Mouse (Mus musculus): ENCODE measurements around the gene Ppm1a.
"Not testable (repeated sequence)": the region's sequence is repeated elsewhere in the genome, so short reads cannot be mapped to it uniquely, and the experiment has no call there.

Ppm1a gene

DNA sequence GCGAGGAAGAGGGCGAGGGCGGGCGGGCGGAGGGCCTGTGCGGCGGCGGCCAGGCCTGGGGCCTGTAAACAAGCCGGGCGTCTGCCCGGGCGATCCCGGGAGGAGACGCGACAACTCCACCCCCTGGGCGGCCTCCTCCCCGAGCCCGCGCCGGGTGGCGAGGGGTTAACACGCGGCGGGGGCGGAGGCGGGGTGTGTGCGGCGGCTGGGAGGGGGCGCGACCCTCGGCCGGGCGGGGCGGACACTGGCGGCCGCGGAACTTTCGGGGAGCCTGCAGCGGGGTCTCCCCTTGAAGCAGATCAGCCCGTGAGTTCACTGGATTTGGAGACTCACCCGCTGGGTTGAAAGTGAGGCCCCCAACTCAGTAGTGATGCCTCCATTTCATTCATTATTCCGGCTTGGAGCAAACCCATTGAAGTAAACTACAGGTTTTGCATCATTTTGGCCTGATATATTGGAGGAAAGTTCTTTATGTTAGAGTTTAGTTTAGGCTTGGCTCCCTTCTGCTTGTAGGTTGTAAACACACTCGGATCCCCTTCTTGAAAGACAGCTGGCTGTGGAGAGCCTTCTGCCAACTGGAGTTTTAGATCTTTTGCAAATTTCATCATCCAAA is 4.5 kb downstream of the Ppm1a start:
- peak; percentile 50 for DNase-seq (ENCODE audit: low read depth)

GRCm38 (mm10) chr12:72762502-72762901 is 5.2 kb downstream of the Ppm1a start:
- peak; percentile 43 for DNase-seq (ENCODE audit: low read depth)

DNA sequence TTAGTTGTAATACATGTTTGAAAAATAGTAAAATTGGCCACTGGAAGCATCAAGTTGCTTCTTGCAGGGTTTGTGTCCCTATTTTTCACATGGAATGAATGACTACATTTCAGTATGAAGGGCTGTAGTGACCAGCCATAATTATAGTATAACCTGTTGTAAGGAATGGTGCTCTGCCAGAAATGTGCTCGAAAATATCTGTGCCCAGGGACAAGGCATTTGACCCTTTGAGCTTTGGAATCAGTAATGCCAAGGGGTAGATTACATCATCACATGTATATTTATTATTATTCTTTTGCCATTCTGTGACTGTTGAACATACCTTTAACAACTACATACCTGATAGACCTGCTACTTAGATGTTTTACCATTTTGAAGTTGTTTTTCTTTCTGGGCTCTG is 5.9 kb downstream of the Ppm1a start:
- DNase-seq (ENCODE audit: low read depth) = no peak

DNA sequence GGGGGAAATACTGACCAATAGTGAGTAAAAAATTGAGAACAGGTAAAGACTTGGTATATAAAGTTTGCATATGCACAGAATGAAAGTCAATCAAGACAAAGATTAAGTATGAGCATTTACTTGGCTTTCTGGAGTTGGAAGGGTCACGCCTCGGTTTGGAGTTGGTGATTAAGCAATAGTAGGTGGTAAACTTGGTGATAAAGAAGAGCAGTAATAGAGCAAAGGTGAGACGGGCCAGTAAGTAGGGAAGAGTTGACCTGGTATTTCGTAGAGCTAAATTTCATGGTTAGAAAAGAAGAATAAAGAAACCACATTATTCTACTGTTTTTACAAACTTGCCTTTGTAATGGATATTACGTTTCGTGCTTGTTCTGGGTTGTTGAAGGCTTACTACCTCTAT is 10.6 kb downstream of the Ppm1a start:
- no peak for DNase-seq (ENCODE audit: low read depth)

- DNase-seq (ENCODE audit: low read depth) = peak; percentile 52
These were observed 11.0 kb downstream of the Ppm1a start for GRCm38 (mm10) chr12:72768230-72768629.

- no peak for DNase-seq (ENCODE audit: low read depth)
These were observed 12.4 kb downstream of the Ppm1a start for GRCm38 (mm10) chr12:72769546-72770230.

DNA sequence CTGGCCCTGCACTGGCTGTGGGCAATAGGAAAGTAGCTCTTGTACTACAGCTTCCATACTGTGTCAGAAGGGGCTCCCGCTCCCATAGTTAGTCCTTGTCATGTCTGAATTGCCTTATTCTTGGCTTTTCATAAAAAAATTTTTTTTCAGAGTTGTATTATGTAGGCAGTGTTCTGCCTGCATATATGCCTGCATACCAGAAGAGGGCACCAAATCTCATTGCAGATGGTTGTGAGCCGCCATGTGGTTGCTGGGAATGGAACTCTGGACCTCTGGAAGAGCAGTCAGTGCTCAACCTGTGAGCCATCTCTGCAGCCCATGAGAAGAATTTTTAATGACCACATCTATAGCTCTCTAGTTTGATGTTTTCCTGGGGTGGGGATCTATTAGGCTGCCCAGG is 13.9 kb downstream of the Ppm1a start:
- DNase-seq (ENCODE audit: low read depth) = no peak

- DNase-seq (ENCODE audit: low read depth) = no peak
These were observed 14.5 kb downstream of the Ppm1a start for GRCm38 (mm10) chr12:72771711-72772110.

- DNase-seq (ENCODE audit: low read depth) = no peak
These were observed 16.7 kb downstream of the Ppm1a start for GRCm38 (mm10) chr12:72773921-72774320.

DNA sequence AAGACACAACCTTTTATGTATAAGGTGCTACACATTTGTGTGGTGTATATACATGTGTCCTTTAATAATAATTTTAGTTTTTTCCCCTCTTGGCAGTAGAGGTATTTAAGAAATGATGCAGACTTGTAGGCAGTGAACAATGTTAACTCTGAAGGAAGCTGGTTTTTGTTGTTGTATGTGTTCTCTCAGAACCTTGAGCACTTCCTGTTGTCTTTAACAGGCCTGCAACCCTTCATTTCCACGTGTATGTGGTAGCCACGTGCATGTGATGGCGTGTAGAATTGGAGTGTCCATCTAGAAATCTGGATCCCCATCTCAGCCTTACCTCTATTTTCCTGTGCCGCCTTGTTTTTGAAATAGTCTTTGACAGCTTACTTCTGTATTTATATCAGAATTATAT is 20.0 kb downstream of the Ppm1a start:
- DNase-seq (ENCODE audit: low read depth) = no peak

DNA sequence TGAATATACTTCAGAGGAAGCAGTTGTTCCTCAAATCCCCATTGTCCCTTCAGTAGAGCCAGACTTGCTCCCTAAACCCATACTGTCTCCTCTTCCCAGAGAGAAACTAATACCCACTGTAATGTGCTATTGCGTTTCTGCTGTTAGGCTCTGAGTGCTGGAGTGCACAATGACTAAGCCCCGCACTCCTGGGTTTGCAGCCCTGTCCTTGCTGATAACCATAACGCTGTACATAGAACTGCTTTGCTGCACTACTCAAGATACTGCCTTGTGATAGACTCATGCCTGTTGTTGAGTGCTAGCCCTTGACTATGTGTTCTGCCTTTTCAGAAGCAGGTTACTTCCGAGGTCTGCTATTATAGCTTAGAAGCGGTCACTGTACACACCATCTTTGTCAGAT is 22.9 kb downstream of the Ppm1a start:
- no peak for DNase-seq (ENCODE audit: low read depth)

- not testable (repeated sequence) for DNase-seq (ENCODE audit: low read depth)
These were observed 25.5 kb downstream of the Ppm1a start for GRCm38 (mm10) chr12:72782786-72783185.

- no peak for DNase-seq (ENCODE audit: low read depth)
These were observed 28.1 kb downstream of the Ppm1a start for GRCm38 (mm10) chr12:72785183-72785930.

- no peak for DNase-seq (ENCODE audit: low read depth)
These were observed 29.3 kb downstream of the Ppm1a start for GRCm38 (mm10) chr12:72786551-72786950.

DNA sequence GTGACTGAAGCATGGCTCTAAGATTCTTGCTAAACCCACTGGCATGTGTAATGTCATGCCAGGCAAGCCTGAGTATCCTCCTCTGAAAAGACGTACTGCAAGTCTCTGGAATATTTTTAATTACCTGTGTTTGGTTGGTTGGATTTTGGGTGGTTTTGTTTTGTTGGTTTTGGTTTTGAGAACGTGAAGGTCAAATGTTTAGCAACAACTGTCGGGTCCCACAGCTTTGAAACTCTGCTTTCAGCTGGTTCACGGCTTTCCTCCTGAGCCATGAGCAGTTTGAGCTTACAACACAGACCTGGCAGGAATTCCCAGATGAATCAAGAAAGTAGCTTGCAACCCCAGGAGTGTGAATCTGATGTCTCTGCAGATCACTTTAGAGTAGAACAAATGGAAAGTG is 29.7 kb downstream of the Ppm1a start:
- DNase-seq (ENCODE audit: low read depth) = no peak

DNA sequence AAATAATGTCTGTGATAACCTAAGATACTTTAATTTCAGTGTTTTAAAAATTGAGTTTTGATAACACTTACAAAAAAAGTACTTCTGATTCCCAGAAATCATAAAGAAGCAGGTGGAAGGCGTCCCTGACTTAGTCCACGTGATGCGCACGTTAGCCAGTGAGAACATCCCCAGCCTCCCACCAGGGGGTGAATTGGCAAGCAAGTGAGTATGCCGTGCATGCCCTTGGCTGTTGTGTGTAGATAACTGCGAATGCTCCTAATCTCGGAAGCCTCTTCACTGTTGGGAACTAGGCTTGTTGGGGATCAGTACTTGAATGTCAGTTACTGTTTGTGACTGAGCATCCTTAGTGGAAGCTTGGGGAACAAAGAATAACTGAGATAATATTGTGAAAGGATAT is 33.3 kb downstream of the Ppm1a start:
- no peak for DNase-seq (ENCODE audit: low read depth)

DNA sequence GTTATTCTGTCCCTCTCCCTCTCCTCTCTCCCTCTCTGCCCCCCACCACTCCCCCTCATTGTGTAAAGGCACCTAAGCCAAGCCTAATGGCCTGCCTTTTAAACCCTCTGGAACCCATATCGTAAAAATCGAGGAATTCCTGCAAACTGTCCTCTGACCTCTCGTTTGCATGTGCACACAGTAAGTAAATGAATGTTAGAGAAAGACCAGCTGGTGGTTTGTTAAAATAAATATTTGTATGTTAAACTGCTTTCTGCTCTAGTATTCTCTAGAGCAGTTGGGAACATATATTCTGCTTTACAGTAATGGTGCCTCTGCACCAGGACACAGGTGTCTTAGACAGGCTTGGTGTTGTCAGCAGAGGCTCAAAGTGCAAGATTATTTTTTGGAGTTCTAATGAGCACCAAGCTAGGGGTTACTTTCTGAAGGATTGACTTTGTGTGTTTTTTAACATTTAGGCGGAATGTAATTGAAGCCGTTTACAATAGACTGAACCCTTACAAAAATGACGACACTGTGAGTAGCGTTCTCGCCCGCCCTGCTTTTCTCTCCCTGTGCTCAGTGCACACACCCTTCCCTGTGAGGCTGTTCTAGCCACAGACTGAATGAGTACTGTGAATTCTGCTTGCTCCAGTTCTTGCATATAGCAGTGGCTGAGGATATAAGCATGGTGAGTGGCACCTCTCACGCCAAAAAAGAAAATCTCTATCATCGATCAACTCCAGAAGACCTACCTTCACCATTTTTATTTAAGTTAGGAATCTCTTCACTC is 35.3 kb downstream of the Ppm1a start:
- no peak for DNase-seq (ENCODE audit: low read depth)

GRCm38 (mm10) chr12:72793983-72794382 is 36.7 kb downstream of the Ppm1a start:
- DNase-seq (ENCODE audit: low read depth) = no peak

GRCm38 (mm10) chr12:72809798-72810197 is 52.5 kb downstream of the Ppm1a start:
- DNase-seq (ENCODE audit: low read depth) = peak; percentile 64

- no peak for DNase-seq (ENCODE audit: low read depth)
These were observed 54.3 kb downstream of the Ppm1a start for GRCm38 (mm10) chr12:72811588-72811987.

DNA sequence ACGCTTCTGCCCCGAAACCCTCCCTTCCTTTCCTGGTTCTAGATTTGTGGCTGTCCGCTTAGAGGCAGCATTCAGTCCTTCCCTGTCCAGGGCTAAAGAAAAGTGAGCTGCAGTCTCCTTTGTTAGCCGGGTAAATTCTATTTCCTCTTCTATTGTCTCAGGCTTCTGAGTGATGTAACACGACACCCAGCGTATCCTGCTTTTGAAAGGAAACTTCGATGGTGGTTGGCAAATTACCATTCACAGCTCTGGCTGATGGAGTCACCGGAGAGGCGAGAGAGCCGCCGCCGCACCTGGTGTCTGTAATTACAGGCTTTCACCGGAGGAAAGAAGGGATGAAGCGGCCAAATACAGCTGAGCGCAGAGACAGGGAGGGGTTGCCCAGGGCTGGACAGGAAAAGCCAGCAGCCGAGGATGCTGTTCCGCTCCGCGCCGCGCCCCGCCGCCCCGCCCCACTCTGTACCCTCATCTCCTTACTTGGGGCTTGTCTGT is 63.7 kb downstream of the Ppm1a start:
- DNase-seq (ENCODE audit: low read depth) = peak; percentile 64

DNA sequence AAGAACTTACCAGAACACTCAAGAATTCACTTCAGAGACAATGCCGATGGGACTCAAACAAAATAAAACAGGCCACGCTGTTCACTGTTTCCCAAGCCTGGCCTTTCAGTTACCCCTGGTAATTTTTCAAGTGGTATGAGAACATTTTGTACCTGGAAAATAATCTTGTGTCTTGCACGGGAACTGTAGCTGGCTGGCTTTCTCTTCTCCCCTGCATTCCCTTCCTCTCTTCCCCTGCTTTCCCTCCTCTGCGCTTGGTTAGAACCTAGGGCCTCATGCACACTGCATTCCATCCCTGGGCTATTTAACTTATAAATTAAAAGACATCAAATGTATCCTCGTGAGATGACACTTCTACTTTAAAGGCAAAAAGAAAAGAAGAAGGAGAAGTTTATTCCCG is 64.3 kb downstream of the Ppm1a start:
- no peak for DNase-seq (ENCODE audit: low read depth)
